In genomic region chr9:85551871-85552270, GRCm38 (mm10) we compare ENCODE assay signal across 20 mouse cellular contexts.
A peak's percentile ranks its signal among the peaks of the same experiment; 100 is the strongest.
DNase-seq lines count a peak whose midpoint lies in the region; TF ChIP-seq lines count a peak whose summit lies in the region.
"Had no signal": no experiment of that assay in that cellular context is flagged by ENCODE, and none has a peak within 500 bp of the region (broad histone marks: within the 10 kb centered on the region; RNA-seq: fewer than 3 reads in every experiment).

No protein-coding gene starts in this region.

- no peaks in the 10 kb centered on the region for H3K4me1 ChIP-seq in kidney, adult 2 months (ENCODE audit: control insufficient read depth, insufficient read depth, low read length)
- H3K4me1 ChIP-seq in forebrain, embryonic 10.5 days = no peaks in the 10 kb centered on the region
- H3K4me1 ChIP-seq: embryonic facial prominence, embryonic 12.5 days; limb, embryonic 12.5 days; liver, embryonic 13.5 days; lung, embryonic 15.5 days; midbrain, embryonic 15.5 days had no signal

- TF ChIP-seq CTCF in kidney, adult 2 months (conservative IDR thresholded peaks at IDR 0.05; ENCODE audit: insufficient read depth, insufficient read length, low read depth, low read length) = no peak

- no peak overlapping the region for H3K27ac ChIP-seq in kidney, adult 2 months (ENCODE audit: insufficient read depth, low read depth, low read length)
- H3K27ac ChIP-seq in forebrain, embryonic 10.5 days = no peak overlapping the region
- H3K27ac ChIP-seq: embryonic facial prominence, embryonic 12.5 days; hindbrain, postnatal 0 days; kidney, postnatal 0 days; limb, embryonic 12.5 days; liver, embryonic 13.5 days; lung, embryonic 15.5 days; midbrain, embryonic 15.5 days had no signal

- DNase-seq in kidney, adult 2 months = peak; percentile 13
- DNase-seq in kidney, postnatal 4 days = no peak
- DNase-seq in R1 (ENCODE audit: low read depth, low spot score) = peak; percentile 13
- DNase-seq in adrenal gland, postnatal 36 days = peak; percentile 15 to 30
- peak; percentile 21 for DNase-seq in skeletal muscle tissue, adult 2 months (ENCODE audit: low read depth, low spot score)
- no peak for DNase-seq in cerebellum, postnatal 4 days (ENCODE audit: low spot score in 2 of 2)
- no peak for DNase-seq in forebrain, embryonic 10.5 days (ENCODE audit: extremely low spot score, low spot score)
- DNase-seq: cerebellum, adult 18-20 months; cerebellum, postnatal 36 days; forebrain, postnatal 0 days; layer of hippocampus, adult 9-11 months; liver, embryonic 13.5 days; thymus, adult 18-20 months had no signal

- H3K27me3 ChIP-seq in kidney, adult 2 months (replicated peaks; ENCODE audit: control insufficient read depth, insufficient read depth, low read length) = no peaks in the 10 kb centered on the region; the same call in 1 of the 2 replicates
- H3K27me3 ChIP-seq in forebrain, embryonic 10.5 days (ENCODE audit: poor library complexity, severe bottlenecking) = no peaks in the 10 kb centered on the region
- H3K27me3 ChIP-seq: embryonic facial prominence, embryonic 12.5 days; heart, embryonic 12.5 days; limb, embryonic 12.5 days; liver, embryonic 13.5 days; lung, embryonic 15.5 days; midbrain, embryonic 15.5 days had no signal

- 15% methylated on average over 1 of the region's 1 CpGs for WGBS in kidney, adult 2 months
- WGBS in forebrain, embryonic 10.5 days = 43% methylated on average over 1 of the region's 1 CpGs

- no peak overlapping the region for H3K4me3 ChIP-seq in kidney, adult 2 months (ENCODE audit: insufficient read depth, low read depth, low read length)
- no peak overlapping the region for H3K4me3 ChIP-seq in forebrain, embryonic 10.5 days
- H3K4me3 ChIP-seq: embryonic facial prominence, embryonic 12.5 days; heart, embryonic 12.5 days; limb, embryonic 12.5 days; liver, embryonic 13.5 days; lung, embryonic 15.5 days; midbrain, embryonic 15.5 days had no signal

- TF ChIP-seq POLR2A in kidney, adult 2 months (IDR thresholded peaks at IDR 0.05; ENCODE audit: low read depth, low read length) = no peak

- no peaks in the 10 kb centered on the region for H3K36me3 ChIP-seq in kidney, adult 2 months (ENCODE audit: control insufficient read depth, insufficient read depth, low read length)
- H3K36me3 ChIP-seq in forebrain, embryonic 10.5 days (replicated peaks) = no peaks in the 10 kb centered on the region
- H3K36me3 ChIP-seq: embryonic facial prominence, embryonic 12.5 days; heart, embryonic 12.5 days; limb, embryonic 12.5 days; liver, embryonic 13.5 days; lung, embryonic 15.5 days; midbrain, embryonic 15.5 days had no signal

- no peaks in the 10 kb centered on the region for H3K9me3 ChIP-seq in forebrain, embryonic 10.5 days
- H3K9me3 ChIP-seq: embryonic facial prominence, embryonic 12.5 days; limb, embryonic 12.5 days; liver, embryonic 13.5 days; lung, embryonic 15.5 days; midbrain, embryonic 15.5 days had no signal

Comparison
In these comparisons a context has a peak if more than half of its experiments do, and no peak if none do; other contexts are left out.
1. DNase-seq: peak in kidney, adult 2 months (single experiment), R1 (single experiment), adrenal gland, postnatal 36 days (2 of 2) and skeletal muscle tissue, adult 2 months (single experiment); none in kidney, postnatal 4 days (0 of 2), cerebellum, postnatal 4 days (0 of 2) and forebrain, embryonic 10.5 days (single experiment).